Mouse (Mus musculus): ENCODE data around the gene Zfp729a.

The Zfp729a gene

GRCm38 (mm10) chr13:67637294-67638007 is at the start of gene Zfp729a, which contains the start of gene Gm49345:
Zfp729a (minus strand) TSS chr13:67637791.
Gm49345 (minus strand) TSS chr13:67637769.
- in situ Hi-C loops (cut with MboI, MseI), result loop anchor here (5.0 kb wide), 1 partner anchor 45 kb away; no protein-coding TSS in a partner anchor

- in situ Hi-C loops (cut with MboI, MseI), result loop anchor here in 1 of 2 experiments (5.0 kb wide), 1 partner anchor 35 kb away; no protein-coding TSS in a partner anchor
These were observed 49.4 kb upstream of the Zfp729a start, which contains the start of gene Zfp738 for GRCm38 (mm10) chr13:67686971-67687370. Zfp738 (minus strand) TSS chr13:67687071.

- in situ Hi-C loops (cut with MboI, MseI), result loop anchor here (5.0 kb wide), 1 partner anchor 47 kb away; the partner anchor contains the start of genes Gm49345 (in 2 of the 2) and Zfp729a (in 2 of the 2)
These were observed 46.2 kb upstream of the Zfp729a start for GRCm38 (mm10) chr13:67683841-67684240.

GRCm38 (mm10) chr13:67682959-67683735 is 45.6 kb upstream of the Zfp729a start:
- in situ Hi-C loops (cut with MboI, MseI), result loop anchor here (5.0 kb wide), 1 partner anchor 46 kb away; the partner anchor contains the start of genes Gm49345 (in 2 of the 2) and Zfp729a (in 2 of the 2)

- in situ Hi-C loops (cut with MboI, MseI), result no loop called here
These were observed 37.3 kb upstream of the Zfp729a start for GRCm38 (mm10) chr13:67674902-67675301.

GRCm38 (mm10) chr13:67652496-67652895 is 14.9 kb upstream of the Zfp729a start:
- in situ Hi-C loops (cut with MboI, MseI), result no loop called here

- in situ Hi-C loops (cut with MboI, MseI), result loop anchor here in 1 of 2 experiments (10.0 kb wide), 1 partner anchor 225 kb away; the partner anchor contains the start of gene Gm10037
These were observed 27.5 kb downstream of the Zfp729a start for GRCm38 (mm10) chr13:67610108-67610507.

GRCm38 (mm10) chr13:67609066-67609876 is 28.3 kb downstream of the Zfp729a start, which contains the start of gene Zfp729b:
Zfp729b (minus strand) TSS chr13:67609707.
- in situ Hi-C loops (cut with MboI, MseI), result no loop called here

- in situ Hi-C loops (cut with MboI, MseI), result no loop called here
These were observed 64.9 kb downstream of the Zfp729a start for GRCm38 (mm10) chr13:67572591-67573189.
